ENCODE assay signal across 9 mouse cellular contexts in the genomic region with DNA sequence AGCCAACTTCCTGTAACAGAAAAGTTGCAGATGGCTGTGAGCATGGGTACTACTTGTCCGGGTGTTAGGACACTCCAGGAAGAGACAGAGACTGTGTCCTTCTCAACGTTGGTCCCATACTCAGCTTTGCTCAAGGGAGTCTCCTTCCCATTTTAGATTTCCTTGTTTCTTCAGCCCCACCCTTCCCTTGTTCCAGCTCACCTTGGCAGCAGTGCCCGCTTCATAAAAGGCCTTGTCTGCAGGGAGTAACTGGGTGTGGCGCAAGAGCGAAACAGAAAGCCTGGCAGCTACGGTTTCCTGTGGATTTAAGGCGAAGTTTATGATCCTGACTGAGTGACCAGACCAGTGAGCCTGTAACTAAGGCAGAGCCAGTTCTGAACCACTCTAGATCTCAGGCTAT. TPM values are rescaled to one million over a fixed set of nuclear protein-coding genes. Genes with fewer than 3 reads are reported as not detected.
DNase-seq lines count a peak whose midpoint lies in the region; ATAC-seq and TF ChIP-seq lines count a peak whose summit lies in the region.
"Had no signal": no experiment of that assay in that cellular context is flagged by ENCODE, and none has a peak within 500 bp of the region (broad histone marks: within the 10 kb centered on the region; RNA-seq: fewer than 3 reads in every experiment).

No protein-coding gene starts in this region.

- no peak for ATAC-seq in embryonic facial prominence, embryonic 13.5 days (ENCODE audit: insufficient number of reproducible peaks, insufficient read depth, low FRiP score, low TSS enrichment, low read depth)
- ATAC-seq in erythroid progenitor cell, adult 5-6 weeks (replicated peaks; ENCODE audit: low FRiP score, poor library complexity, severe bottlenecking), result no peak

- H3K4me2 ChIP-seq in embryonic facial prominence, embryonic 13.5 days, result no peak overlapping the region

- TF ChIP-seq CTCF in cortical plate, adult 2 months (IDR thresholded peaks at IDR 0.05; ENCODE audit: extremely low read depth, insufficient read depth, low read length), result no peak

- peaks cover 35% of the 10 kb centered on the region for H3K4me1 ChIP-seq in embryonic facial prominence, embryonic 13.5 days
- H3K4me1 ChIP-seq in embryonic facial prominence, embryonic 10.5 days, result peaks cover 38% of the 10 kb centered on the region
- no peaks in the 10 kb centered on the region for H3K4me1 ChIP-seq in cortical plate, adult 2 months (ENCODE audit: control insufficient read depth, insufficient read depth, low read length)
- peaks cover 37% of the 10 kb centered on the region for H3K4me1 ChIP-seq in forebrain, embryonic 10.5 days

- H3K27me3 ChIP-seq in embryonic facial prominence, embryonic 13.5 days, result no peaks in the 10 kb centered on the region
- no peaks in the 10 kb centered on the region for H3K27me3 ChIP-seq in embryonic facial prominence, embryonic 10.5 days (replicated peaks; ENCODE audit: low read depth, poor library complexity, severe bottlenecking)
- peaks cover 23% of the 10 kb centered on the region for H3K27me3 ChIP-seq in forebrain, embryonic 10.5 days (ENCODE audit: poor library complexity, severe bottlenecking)

- H3K36me3 ChIP-seq in embryonic facial prominence, embryonic 13.5 days, result peaks cover 87% of the 10 kb centered on the region
- H3K36me3 ChIP-seq in embryonic facial prominence, embryonic 10.5 days (replicated peaks), result peaks cover 96% of the 10 kb centered on the region
- peaks cover 92% of the 10 kb centered on the region for H3K36me3 ChIP-seq in forebrain, embryonic 10.5 days (replicated peaks)

- no peak overlapping the region for H3K4me3 ChIP-seq in embryonic facial prominence, embryonic 13.5 days
- H3K4me3 ChIP-seq in embryonic facial prominence, embryonic 10.5 days, result no peak overlapping the region
- H3K4me3 ChIP-seq in cortical plate, adult 2 months (ENCODE audit: insufficient read depth, low read length), result no peak overlapping the region
- no peak overlapping the region for H3K4me3 ChIP-seq in forebrain, embryonic 10.5 days

- H3K27ac ChIP-seq in embryonic facial prominence, embryonic 13.5 days, result peak overlapping the region; percentile 84; the same call in 1 of the 2 replicates
- H3K27ac ChIP-seq in embryonic facial prominence, embryonic 10.5 days (replicated peaks), result no peak overlapping the region
- H3K27ac ChIP-seq in cortical plate, adult 2 months (ENCODE audit: insufficient read depth, low read length), result peak overlapping the region; percentile 28; the same call in 1 of the 2 replicates
- H3K27ac ChIP-seq in forebrain, embryonic 10.5 days, result no peak overlapping the region

- no peak overlapping the region for H3K9ac ChIP-seq in embryonic facial prominence, embryonic 13.5 days

- DNase-seq in embryonic facial prominence, embryonic 10.5 days (ENCODE audit: low spot score), result no peak
- DNase-seq in heart, postnatal 4 days, result peak; percentile 27
- peak; percentile 88 for DNase-seq in lung, postnatal 25 days (ENCODE audit: low spot score)
- DNase-seq in forebrain, embryonic 10.5 days (ENCODE audit: extremely low spot score, low spot score), result no peak
- no peak for DNase-seq in left cerebral cortex, adult 11 months (ENCODE audit: low spot score)

- no peak for TF ChIP-seq POLR2A in cortical plate, adult 2 months (IDR thresholded peaks at IDR 0.05; ENCODE audit: extremely low read depth, insufficient read depth, low read length)

- WGBS in embryonic facial prominence, embryonic 13.5 days, result 84% methylated on average over 7 of the region's 7 CpGs
- WGBS in embryonic facial prominence, embryonic 10.5 days, result 89% methylated on average over 7 of the region's 7 CpGs
- 91% methylated on average over 7 of the region's 7 CpGs for WGBS in forebrain, embryonic 10.5 days

- no peaks in the 10 kb centered on the region for H3K9me3 ChIP-seq in embryonic facial prominence, embryonic 13.5 days
- H3K9me3 ChIP-seq in embryonic facial prominence, embryonic 10.5 days, result no peaks in the 10 kb centered on the region
- H3K9me3 ChIP-seq in forebrain, embryonic 10.5 days, result no peaks in the 10 kb centered on the region

RNA-seq across cellular contexts. Expression of a gene that starts 3.0 kb away (rescaled TPM):
- 15.4 and 16.2 TPM in 2 replicates for polyA plus RNA-seq in embryonic facial prominence, embryonic 13.5 days (2015; fragmentation: Nextera tagmentation; extraction: Ambion mirVana)
- 16.8 and 21.2 TPM in 2 replicates for polyA plus RNA-seq in embryonic facial prominence, embryonic 10.5 days (2016; fragmentation: Nextera tagmentation; extraction: Ambion mirVana)
- 3.9 and 4.0 TPM in 2 replicates for polyA plus RNA-seq in cortical plate, adult 2 months (2012; rRNA removed)
- total RNA-seq in heart, postnatal 4 days (2021), result 1 to 10 TPM; 2.4 to 3.1 TPM
- polyA plus RNA-seq in forebrain, embryonic 10.5 days (2016; fragmentation: Nextera tagmentation; extraction: Ambion mirVana), result 5.9 and 8.6 TPM in 2 replicates
- total RNA-seq in erythroid progenitor cell, adult 5-6 weeks (2015; ENCODE audit: low replicate concordance), result not detected in 2 replicates
- not detected in 2 replicates for total RNA-seq in erythroid progenitor cell, adult 5-6 weeks (2017; ENCODE audit: low replicate concordance)

RNA-seq across cellular contexts. Expression of a gene that starts 13.4 kb away (rescaled TPM):
- 0.54 TPM in 1 of 2 replicates, not detected in the other for polyA plus RNA-seq in embryonic facial prominence, embryonic 13.5 days (2015; fragmentation: Nextera tagmentation; extraction: Ambion mirVana)
- polyA plus RNA-seq in embryonic facial prominence, embryonic 10.5 days (2016; fragmentation: Nextera tagmentation; extraction: Ambion mirVana), result 0.40 TPM in 1 of 2 replicates, not detected in the other
- polyA plus RNA-seq in cortical plate, adult 2 months (2012; rRNA removed), result not detected in 2 replicates
- total RNA-seq in heart, postnatal 4 days (2021), result not detected
- 0.29 and 0.31 TPM in 2 replicates for polyA plus RNA-seq in forebrain, embryonic 10.5 days (2016; fragmentation: Nextera tagmentation; extraction: Ambion mirVana)
- not detected in 2 replicates for total RNA-seq in erythroid progenitor cell, adult 5-6 weeks (2015; ENCODE audit: low replicate concordance)
- not detected in 2 replicates for total RNA-seq in erythroid progenitor cell, adult 5-6 weeks (2017; ENCODE audit: low replicate concordance)
- total RNA-seq: left cerebral cortex, postnatal 10 days had no signal

RNA-seq across cellular contexts. Expression of a gene that starts 13.8 kb away (rescaled TPM):
- polyA plus RNA-seq in embryonic facial prominence, embryonic 13.5 days (2015; fragmentation: Nextera tagmentation; extraction: Ambion mirVana), result 159 and 161 TPM in 2 replicates
- polyA plus RNA-seq in embryonic facial prominence, embryonic 10.5 days (2016; fragmentation: Nextera tagmentation; extraction: Ambion mirVana), result 140 and 143 TPM in 2 replicates
- 105 and 108 TPM in 2 replicates for polyA plus RNA-seq in cortical plate, adult 2 months (2012; rRNA removed)
- total RNA-seq in heart, postnatal 4 days (2021), result 10 to 100 TPM; 88.1 to 90.0 TPM
- polyA plus RNA-seq in forebrain, embryonic 10.5 days (2016; fragmentation: Nextera tagmentation; extraction: Ambion mirVana), result 136 and 143 TPM in 2 replicates
- 22.2 and 45.4 TPM in 2 replicates for total RNA-seq in erythroid progenitor cell, adult 5-6 weeks (2015; ENCODE audit: low replicate concordance)
- total RNA-seq in erythroid progenitor cell, adult 5-6 weeks (2017; ENCODE audit: low replicate concordance), result 39.4 and 44.4 TPM in 2 replicates

RNA-seq across cellular contexts. Expression of a gene that starts 34.0 kb away (rescaled TPM):
- 130 and 139 TPM in 2 replicates for polyA plus RNA-seq in embryonic facial prominence, embryonic 13.5 days (2015; fragmentation: Nextera tagmentation; extraction: Ambion mirVana)
- 185 and 197 TPM in 2 replicates for polyA plus RNA-seq in embryonic facial prominence, embryonic 10.5 days (2016; fragmentation: Nextera tagmentation; extraction: Ambion mirVana)
- 79.8 and 82.8 TPM in 2 replicates for polyA plus RNA-seq in cortical plate, adult 2 months (2012; rRNA removed)
- 10 to 100 TPM; 94.7 to 97.0 TPM for total RNA-seq in heart, postnatal 4 days (2021)
- 218 TPM in 2 replicates for polyA plus RNA-seq in forebrain, embryonic 10.5 days (2016; fragmentation: Nextera tagmentation; extraction: Ambion mirVana)
- total RNA-seq in erythroid progenitor cell, adult 5-6 weeks (2015; ENCODE audit: low replicate concordance), result 166 and 178 TPM in 2 replicates
- 214 and 223 TPM in 2 replicates for total RNA-seq in erythroid progenitor cell, adult 5-6 weeks (2017; ENCODE audit: low replicate concordance)

RNA-seq across cellular contexts. Expression of a gene that starts 36.5 kb away (rescaled TPM):
- 44.8 and 47.1 TPM in 2 replicates for polyA plus RNA-seq in embryonic facial prominence, embryonic 13.5 days (2015; fragmentation: Nextera tagmentation; extraction: Ambion mirVana)
- 37.3 and 39.2 TPM in 2 replicates for polyA plus RNA-seq in embryonic facial prominence, embryonic 10.5 days (2016; fragmentation: Nextera tagmentation; extraction: Ambion mirVana)
- polyA plus RNA-seq in cortical plate, adult 2 months (2012; rRNA removed), result 75.1 and 80.4 TPM in 2 replicates
- total RNA-seq in heart, postnatal 4 days (2021), result 10 to 100 TPM; 27.1 to 38.4 TPM
- 37.1 and 37.2 TPM in 2 replicates for polyA plus RNA-seq in forebrain, embryonic 10.5 days (2016; fragmentation: Nextera tagmentation; extraction: Ambion mirVana)
- 2.9 and 10.5 TPM in 2 replicates for total RNA-seq in erythroid progenitor cell, adult 5-6 weeks (2015; ENCODE audit: low replicate concordance)
- total RNA-seq in erythroid progenitor cell, adult 5-6 weeks (2017; ENCODE audit: low replicate concordance), result 5.7 and 10.3 TPM in 2 replicates

Comparison
In these comparisons a context has a peak if more than half of its experiments do, and no peak if none do; other contexts are left out.
1. H3K27ac ChIP-seq: peak in embryonic facial prominence, embryonic 13.5 days (single experiment) and cortical plate, adult 2 months (single experiment); none in embryonic facial prominence, embryonic 10.5 days (single experiment) and forebrain, embryonic 10.5 days (single experiment).
2. DNase-seq: peak in heart, postnatal 4 days (single experiment) and lung, postnatal 25 days (single experiment); none in embryonic facial prominence, embryonic 10.5 days (single experiment), forebrain, embryonic 10.5 days (single experiment) and left cerebral cortex, adult 11 months (single experiment).